Mouse (Mus musculus) urinary bladder, adult 2 months (tissue): ENCODE measurements around the gene Wnt2b. TPM values are rescaled to one million over a fixed set of nuclear protein-coding genes. Genes with fewer than 3 reads are reported as not detected.

Source experiments
- DNase-seq: peaks from one replicate; pipeline ENCODE4 v3.0.0; 2022; ENCODE audit warnings: low spot score
- polyA plus RNA-seq: library from polyadenylated mRNA; depleted of rRNA; stranded (reverse); fragments of >200 nt; gene quantifications from 2 replicates; pipeline ENCODE4 v1.2.3, GENCODE M21; 2012; rRNA removed

Wnt2b gene
- polyA plus RNA-seq, 1 experiment = 14.3 TPM

DNA sequence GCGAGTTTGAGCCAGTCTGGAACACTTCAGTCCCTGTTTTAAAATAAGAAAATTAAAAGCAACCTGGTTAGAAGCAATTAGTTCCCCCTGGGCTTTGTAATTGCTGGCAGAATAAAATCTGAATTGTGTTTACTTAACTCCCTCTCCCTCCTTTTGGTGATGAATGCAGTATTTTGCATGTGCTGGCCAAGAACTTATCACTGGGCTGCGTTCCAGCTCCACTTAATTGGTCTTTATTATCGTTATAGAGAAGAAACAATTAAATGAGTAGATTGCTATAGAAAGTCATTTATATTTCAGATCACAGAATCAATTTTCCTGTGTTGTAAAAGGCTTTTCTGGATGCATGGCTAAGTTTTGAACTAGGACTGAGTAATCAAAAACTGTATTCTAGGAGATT is 65.6 kb downstream of the Wnt2b start:
- DNase-seq = no peak

Other genes with a start within 250 kb of the Wnt2b start
- gene Ppm1j, start 180.9 kb downstream of the Wnt2b start, polyA plus RNA-seq = 2.1 and 2.2 TPM in 2 replicates
- gene Fam19a3, start 180.1 kb downstream of the Wnt2b start, polyA plus RNA-seq = 0.18 and 0.45 TPM in 2 replicates
- gene Rhoc, start 173.5 kb downstream of the Wnt2b start, polyA plus RNA-seq = 124 and 138 TPM in 2 replicates
- 7.5 and 11.2 TPM in 2 replicates for gene Mov10, start 143.4 kb downstream of the Wnt2b start, polyA plus RNA-seq
- gene St7l, start 97.9 kb downstream of the Wnt2b start, polyA plus RNA-seq = 16.4 and 18.1 TPM in 2 replicates
- gene Capza1, start 97.4 kb downstream of the Wnt2b start, polyA plus RNA-seq = 46.7 and 53.9 TPM in 2 replicates
- gene Cttnbp2nl, start 91.2 kb upstream of the Wnt2b start, polyA plus RNA-seq = 4.0 and 7.9 TPM in 2 replicates
- not detected in 2 replicates for gene 4930564D02Rik, start 104.9 kb upstream of the Wnt2b start, polyA plus RNA-seq